Mouse (Mus musculus) MEL (cell line): Measurements from ENCODE around the gene Mccc2.

ENCODE experiments used
- CTCF ChIP-seq, 3 experiments: IDR thresholded peaks in 2 of 3; conservative IDR thresholded peaks in 1 of 3; 2 replicates each; pipeline ENCODE4 v1.5.1; 2011 to 2012; ENCODE audit warnings: low read length in 3 of 3, low read depth in 2 of 3, mild to moderate bottlenecking in 2 of 3, improper control_type of control experiment in 1 of 3, inconsistent platforms in 1 of 3, mixed read lengths in 1 of 3, moderate library complexity in 1 of 3; ENCODE audit not compliant: control insufficient read depth in 1 of 3, insufficient read depth in 1 of 3, poor library complexity in 1 of 3, severe bottlenecking in 1 of 3
- EP300 ChIP-seq, 2 experiments: IDR thresholded peaks; 2 replicates each; pipeline ENCODE4 v1.6.1; 2011; ENCODE audit warnings: improper control_type of control experiment in 2 of 2, low read length in 2 of 2, low read depth in 1 of 2, mild to moderate bottlenecking in 1 of 2
- MAZ ChIP-seq: IDR thresholded peaks from 2 replicates; pipeline ENCODE4 v1.6.1; 2012; ENCODE audit warnings: low read depth, mild to moderate bottlenecking, inconsistent platforms, low read length, improper control_type of control experiment
- POLR2AphosphoS2 ChIP-seq: IDR thresholded peaks from 2 replicates; pipeline ENCODE4 v1.6.1; 2011; ENCODE audit warnings: low read length, improper control_type of control experiment

DNA sequence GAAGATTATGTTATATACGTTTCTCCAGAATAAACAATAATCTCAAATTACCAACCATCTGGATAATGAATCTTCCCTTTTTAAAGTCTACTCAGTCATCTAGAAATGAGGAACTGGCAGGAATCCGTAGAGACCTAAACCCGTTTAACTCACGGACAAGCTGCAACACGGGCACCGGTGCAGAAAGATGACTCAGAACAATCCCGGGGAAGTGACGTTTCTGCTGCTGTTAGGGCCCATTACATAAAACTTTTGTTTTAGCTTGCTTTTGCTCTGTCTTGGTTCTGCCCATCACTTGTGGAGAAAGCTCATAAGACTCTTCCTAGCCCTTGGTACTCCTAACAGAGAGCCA, 76.1 kb downstream of the Mccc2 start:
- TF ChIP-seq CTCF (IDR thresholded peaks at IDR 0.05 in 2 of 3, conservative IDR thresholded peaks at IDR 0.05 in 1 of 3; ENCODE audit: control insufficient read depth in 1 of 3, insufficient read depth in 1 of 3, low read depth in 2 of 3, low read length in 3 of 3, poor library complexity in 1 of 3, severe bottlenecking in 1 of 3) (no peak), EP300 (IDR thresholded peaks at IDR 0.05; ENCODE audit: low read depth in 1 of 2, low read length in 2 of 2) (peak; percentile 4 to 38; a peak in 1 of 4 replicates), POLR2AphosphoS2 (no peak), MAZ (no peak)
